Mouse (Mus musculus) layer of hippocampus, adult 9-10 months (tissue): Measurements from ENCODE around the gene Nxpe2.
"Not testable (repeated sequence)": the region's sequence is repeated elsewhere in the genome, so short reads cannot be mapped to it uniquely, and the experiment has no call there.

Experiments
- DNase-seq: peaks from one replicate; pipeline ENCODE4 v3.0.0; 2022; ENCODE audit warnings: low spot score

Nxpe2 gene

DNA sequence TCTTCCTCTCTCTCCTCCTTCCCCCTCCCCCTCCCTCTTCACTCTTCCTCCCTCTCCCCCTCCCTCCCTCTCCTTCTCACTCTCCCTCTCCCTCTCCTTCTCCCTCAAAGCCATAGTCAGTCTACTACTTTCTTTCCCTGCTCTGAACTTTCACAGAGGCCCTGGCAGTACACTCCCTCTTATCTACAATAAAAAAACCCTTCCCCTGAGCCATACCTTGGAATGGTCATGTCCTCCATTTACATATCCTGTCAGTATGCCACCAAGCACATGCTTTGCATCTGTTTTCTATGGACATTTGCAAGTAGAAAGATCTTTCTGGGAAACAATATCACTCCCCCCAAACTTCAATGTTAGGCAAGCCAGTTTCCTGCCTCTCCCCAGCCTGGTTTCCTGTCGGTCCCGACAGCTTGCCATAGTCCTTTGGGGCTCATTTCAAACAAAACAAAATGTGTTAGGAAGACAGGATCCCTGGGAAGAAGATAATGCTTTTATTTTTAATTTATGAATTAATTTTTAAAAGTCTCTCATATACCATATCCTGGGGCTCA lies at the start of gene Nxpe2:
TSS of gene Nxpe2 (minus strand) at position 307 of the 551 bp plus-strand sequence.
- DNase-seq, result no peak

DNA sequence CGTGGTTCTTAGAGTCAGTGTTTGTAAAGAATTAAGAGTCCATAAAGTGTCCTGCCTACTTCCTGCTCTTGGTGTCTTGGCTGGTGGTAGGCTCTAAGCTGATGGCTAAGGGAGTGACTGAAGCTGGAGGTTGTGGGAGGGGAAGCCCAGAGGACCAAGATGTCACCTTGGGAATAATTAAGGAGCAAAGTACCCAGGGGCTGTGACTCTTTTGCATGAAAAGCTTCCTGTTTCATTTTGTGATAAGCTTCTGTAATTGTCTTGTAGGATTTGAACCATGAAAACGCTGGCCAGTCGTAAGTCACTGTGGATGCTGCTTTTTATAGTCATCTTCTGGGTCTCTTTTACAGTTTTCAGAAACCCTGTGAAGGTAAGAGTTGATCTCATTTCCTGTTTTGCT lies 36.7 kb upstream of the Nxpe2 start:
- no peak for DNase-seq

DNA sequence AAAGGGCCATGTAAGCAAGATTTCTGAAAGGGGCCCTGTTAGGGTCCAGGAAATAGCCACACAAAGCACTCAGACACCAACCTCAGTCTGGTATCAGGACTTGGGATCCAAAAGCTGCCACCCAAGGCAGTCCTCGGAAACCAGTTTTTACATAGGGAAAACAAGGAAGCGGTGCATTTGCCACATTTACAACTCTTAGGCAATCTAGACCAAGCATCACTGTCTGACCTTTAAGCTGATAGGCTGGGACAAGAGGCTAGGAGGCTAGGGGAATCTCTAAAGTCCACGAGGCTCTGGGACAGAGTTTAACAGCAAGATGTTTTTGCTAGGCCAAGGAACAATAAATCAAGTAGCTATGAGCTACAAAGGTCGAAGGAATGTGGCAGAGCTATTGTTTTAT lies 35.2 kb upstream of the Nxpe2 start:
- no peak for DNase-seq

DNA sequence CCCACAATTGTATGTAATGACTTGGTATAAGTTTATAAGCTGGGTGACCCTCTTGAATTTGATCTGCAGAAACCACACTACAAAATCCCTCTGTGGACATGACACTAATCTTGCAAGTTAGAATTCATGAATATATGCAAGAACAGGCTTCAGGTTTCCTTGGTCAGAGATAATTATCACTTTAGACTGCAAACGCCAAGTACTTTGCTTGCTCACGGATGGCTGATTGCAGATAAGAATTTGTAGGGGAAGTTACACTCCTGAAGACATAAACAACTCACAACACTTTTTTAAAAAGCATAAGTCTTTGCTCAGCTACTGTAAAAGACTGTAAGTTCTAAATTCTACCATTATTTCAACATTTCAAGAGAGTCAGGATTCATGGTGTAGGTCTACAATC lies 21.1 kb upstream of the Nxpe2 start:
- DNase-seq, result no peak

DNA sequence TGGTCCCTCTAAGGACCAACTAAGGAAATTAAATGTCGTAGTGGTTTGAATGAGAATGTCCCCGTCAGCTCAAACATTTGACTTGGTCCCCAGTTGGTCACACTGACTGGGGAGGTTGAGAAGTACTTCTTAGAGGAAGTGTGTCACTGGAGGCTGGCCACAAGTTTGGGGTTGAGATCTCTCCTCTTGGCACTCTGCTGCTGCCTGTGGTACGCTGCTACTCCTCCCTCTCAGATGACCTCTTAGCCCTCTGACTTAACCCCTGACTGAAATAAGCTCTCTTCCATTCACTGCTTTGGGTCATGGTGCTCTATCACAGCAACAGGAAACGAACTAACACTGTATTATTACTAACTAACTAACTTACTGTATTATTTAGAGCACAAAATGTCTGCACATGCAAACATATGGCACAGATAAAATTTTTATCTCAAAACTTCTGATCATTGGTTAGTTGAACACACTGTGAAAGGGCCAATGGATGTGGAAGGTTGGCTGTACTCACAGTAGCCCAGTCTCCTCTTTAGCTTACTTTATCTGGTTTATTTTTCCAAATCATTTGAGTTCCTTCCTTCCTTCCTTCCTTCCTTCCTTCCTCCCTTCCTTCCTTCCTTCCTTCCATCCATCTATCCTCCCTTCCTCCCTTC lies 20.1 kb upstream of the Nxpe2 start:
- DNase-seq, result no peak

DNA sequence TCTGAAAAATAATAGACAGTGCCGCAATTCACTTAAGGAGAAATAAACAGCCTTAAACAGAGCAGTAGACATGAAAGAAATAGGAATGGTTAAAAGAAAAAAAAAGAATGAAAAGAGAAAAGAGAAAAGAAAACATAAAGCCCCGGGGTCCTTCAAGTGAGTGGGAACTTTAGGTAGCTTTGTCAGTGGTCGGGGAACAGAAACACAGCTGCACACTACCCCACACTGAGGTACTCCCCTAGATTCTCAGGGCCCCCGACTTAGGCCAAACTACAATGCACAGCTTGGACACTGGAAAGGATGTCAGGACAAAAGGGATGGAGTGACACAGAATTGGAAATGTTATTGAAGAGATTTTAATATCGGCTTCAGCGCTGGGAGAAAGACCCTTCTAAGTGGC lies 9.5 kb upstream of the Nxpe2 start:
- DNase-seq, result no peak

DNA sequence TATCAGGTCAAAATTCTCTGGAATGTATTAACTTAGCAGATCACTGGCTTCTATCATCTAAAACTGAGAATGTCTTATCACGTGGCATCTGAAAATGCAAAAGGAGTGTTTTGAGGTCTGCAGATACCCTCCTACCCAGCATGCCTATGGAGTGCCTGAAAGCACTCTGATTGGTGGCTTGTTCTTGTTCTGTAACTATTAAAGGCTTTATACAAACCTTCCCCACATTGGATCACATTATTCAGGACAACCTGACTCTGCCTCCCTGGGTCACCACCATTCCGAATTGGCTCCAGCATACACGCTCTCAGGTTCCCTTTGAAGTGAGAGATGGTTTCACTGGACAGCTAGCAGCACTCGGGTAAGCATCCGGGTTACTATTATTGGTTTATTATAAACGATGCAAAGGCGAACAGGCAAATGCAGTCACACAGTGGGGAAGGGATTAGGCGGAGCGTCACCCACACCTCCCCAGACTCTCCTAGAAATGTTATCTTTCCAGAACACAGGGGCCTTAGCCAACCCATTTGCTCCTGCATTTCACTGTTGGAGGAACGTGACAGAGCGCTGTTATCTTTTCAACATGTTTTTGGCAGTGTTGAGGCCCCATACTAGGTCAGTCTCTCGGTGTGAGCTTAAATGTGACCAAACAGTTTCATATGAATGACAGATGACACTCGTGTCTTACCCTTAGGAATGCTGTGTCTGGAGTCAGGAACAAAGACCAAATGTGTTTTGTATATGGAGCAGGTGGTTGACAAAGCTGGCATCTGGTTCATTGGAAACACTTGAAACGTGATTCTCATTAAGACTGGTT lies 8.8 kb upstream of the Nxpe2 start:
- no peak for DNase-seq

DNA sequence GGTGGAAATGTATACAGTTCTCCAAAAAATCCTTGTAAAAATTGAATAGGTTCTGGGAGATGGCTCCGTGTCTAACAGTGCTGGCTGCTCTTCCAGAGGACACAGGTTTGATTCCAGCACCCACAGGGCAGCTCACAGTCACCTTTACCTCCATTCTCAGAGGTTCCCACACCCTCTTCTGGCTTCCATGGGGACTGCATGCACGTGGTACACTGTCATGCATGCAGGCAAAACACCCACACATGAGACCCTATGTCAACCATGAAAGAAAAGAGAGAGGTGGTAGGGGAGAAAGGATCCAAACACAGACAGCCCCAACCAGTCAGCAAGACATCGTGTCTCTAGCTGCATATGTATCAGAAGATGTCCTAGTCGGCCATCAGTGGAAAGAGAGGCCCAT lies 7.6 kb upstream of the Nxpe2 start:
- no peak for DNase-seq

DNA sequence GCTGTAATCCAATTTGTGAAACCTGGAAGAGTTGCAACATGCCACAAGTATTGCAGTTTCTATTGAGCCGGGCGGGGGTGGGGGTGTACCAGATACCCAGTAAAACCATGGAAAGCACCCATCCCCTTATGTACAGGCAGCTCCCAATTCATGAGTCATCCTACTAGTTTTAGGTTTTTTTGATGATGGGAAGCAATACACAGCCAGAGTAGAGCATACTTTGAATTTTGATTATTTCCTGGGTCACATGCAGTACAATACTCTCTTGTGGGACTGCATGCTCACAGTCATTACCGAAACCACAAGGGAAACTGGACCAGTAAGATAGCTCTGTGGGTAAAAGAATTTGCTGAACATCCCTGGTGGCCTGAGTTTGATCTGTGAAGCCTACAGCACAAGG lies 3.8 kb upstream of the Nxpe2 start:
- no peak for DNase-seq

DNA sequence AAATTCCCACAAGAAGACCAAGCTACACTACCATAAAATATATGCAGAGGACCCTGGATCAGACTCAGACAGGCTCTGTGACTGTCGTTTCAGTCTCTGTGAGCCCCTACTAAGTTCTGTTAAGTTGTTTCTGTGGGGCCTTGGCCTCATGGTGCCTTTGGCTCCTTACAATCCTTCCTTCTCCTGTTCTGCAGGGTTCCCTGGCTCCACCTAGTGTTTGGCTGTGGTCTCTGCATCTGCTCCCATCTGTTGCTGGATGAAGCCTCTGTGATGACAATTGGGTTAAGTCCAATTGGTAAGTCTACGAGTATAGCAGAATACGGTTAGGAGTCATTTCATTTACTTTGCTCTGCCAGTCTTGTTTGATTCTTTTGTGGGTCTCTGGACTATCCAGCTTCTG lies 1.5 kb upstream of the Nxpe2 start:
- peak; percentile 89 for DNase-seq

DNA sequence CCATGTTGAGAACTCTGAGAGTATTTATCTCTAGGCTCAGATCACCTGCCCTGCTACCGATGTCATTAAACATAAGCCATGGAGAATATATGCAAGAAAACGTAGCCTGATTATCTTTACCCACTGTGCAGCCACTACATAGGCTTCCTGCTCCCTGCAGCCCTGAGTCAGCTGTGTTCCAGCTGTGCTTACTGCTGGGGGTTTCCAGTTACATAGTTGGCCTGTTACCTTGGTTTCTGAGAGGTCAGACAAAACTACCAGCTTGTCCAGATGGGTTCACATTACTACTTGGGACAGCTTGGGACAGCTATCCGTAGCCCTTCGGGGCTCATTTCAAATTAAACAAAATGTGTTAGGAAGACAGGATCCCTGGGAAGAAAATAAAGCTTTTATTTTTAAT lies 868 bp upstream of the Nxpe2 start:
- DNase-seq, result no peak

DNA sequence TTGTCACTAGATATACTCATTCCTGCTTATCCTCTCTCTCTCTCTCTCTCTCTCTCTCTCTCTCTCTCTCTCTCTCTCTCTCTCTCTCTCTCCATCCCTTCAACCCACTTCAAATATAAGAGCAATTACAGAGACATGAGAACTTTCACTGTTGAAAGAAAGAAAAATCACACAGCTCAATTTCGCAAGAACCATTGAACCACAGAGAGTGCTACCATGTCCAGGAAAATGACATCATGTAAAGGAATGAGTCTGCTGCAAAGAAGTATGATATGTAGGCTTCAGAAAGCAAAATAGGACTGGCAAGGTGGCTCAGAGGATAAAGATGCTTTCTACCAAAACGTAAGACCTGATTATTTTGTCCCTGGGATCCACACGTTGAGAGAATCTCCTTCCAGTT lies 7.4 kb downstream of the Nxpe2 start:
- no peak for DNase-seq

DNA sequence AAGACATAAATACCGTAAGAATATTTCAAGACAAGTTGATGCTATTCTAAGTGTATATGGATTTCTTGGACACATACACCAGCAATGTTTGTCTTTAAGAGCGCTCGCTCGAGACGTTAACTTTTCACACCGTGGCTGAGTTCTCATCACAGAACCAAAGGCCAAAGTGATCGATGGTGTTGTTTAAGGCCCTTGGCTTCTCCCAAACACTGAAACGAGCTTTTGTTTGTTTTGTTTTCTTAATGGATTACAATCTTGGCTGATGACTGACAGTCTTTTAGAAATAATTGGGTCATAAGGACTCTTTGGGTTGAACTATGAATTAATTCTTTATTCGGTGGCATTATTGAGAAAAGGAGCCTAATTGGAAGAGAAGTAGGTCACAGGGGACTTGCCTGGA lies 7.8 kb downstream of the Nxpe2 start:
- DNase-seq, result no peak

DNA sequence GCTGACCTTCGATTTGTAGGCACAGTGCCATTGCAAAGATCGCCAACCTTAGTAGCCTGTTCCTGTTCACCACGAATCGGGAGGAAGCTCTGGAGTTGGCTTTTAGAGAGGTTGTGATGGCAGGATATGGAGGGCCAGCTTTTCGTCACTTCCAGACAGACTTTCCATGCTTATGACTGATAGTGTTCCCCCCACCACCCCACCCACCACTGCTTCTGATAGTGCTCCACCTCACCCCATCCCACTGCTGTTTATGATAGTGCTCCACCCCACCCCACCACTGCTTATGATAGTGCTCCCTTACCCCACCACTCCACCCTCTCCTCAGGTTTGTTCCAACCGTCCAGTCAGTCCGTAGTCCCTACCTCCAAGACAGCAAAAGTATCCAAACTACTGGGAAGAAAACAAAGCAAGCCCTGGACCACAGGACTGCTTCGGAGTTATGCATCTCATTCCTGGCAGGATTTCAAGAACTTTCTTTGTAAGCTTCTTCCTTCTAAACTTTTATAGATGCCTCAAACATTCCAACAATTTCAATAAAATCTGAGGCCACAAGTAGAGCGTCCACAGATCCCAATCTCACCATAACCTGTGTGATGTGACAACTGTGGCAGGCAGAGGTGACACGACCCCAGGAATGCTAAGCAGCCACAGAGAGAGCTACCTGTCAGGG lies 12.4 kb downstream of the Nxpe2 start:
- DNase-seq, result no peak

DNA sequence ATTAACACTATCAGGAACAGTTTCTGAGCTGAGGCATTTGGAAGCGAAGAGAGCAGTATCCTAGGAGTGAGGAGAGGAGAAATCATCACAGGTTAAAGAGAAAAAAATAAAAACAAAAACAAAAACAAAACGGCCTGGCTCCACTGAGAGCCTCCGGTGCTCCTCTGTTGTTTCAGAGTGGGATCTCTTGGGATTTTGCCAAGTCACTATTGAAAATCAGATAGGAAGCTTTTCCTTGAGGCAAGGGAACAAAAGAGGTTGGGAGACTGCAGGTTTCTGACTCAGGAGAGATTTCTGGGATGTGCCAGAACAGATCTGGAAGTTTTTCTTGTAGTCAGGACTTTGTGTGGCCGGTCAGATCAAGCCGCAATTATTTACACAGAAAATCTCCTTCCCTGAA lies 13.7 kb downstream of the Nxpe2 start:
- DNase-seq, result no peak

DNA sequence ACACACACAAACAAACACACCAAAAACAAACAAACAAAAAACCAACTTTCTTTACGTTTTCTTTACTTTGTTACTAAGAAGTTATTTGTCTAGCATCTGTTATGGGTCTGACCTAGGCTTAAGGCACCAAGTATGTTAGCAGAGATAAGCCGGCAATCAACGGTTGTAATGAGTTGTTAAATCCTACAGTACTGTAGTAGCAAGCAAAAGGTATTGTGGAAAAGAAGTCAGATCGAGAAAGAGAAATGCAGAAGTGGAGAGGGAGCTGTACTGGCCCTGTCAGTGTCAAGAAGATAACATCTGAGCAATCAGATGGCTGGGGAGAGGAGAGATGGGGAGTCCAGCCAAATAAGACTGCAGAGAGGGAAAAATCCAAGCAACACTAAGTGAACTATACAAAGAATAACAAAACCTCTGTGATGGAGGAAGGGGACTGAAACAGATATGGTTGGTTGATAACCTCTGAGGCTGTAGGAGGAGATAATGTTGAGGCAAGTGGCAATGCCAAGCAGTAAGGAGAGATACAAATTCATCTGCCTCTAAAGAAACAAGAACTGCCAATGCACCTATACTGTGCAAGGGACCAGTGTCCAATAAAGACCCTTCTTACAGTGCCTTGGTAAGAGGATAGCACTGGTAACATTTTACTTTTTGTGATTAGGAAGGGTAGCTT lies 14.3 kb downstream of the Nxpe2 start:
- DNase-seq, result no peak

DNA sequence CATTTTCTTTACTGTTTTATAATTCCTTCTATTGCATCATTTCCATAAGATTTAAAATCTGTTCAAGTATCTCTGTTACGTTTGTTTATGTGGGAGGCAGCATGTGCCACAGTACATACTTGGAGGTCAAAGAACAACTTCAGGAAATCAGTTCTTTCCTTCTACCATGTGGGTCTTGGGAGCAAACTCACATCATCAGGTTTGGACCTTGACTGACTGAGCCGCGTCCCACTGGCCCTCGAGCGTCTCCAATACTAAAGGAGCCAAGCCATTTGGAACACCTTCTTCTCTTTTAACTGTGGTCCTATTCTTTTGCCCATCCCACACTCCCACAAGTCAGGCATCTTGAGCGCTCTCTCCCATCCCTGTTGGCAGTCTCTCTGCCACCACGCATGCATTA lies 23.7 kb downstream of the Nxpe2 start:
- DNase-seq, result no peak

DNA sequence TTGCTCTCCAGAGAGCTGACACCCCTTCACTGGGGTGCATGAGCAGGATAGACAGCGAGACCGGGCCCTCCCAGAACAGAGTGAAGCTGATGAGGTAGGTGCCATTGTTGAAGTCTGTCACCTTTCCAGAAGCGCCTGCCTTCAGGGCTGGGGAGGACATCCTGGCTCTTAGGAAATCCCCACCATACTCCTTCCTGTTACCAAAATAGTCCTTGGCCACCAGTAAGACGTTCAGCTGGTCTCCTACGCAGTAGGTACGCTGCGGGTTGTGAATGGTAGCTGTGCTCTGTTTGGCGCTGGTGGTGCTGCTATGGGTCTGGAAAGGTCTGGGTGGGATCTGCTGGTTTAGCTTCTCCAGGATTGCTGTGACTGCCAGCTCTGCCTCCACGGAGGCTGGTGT lies 26.9 kb downstream of the Nxpe2 start:
- no peak for DNase-seq

DNA sequence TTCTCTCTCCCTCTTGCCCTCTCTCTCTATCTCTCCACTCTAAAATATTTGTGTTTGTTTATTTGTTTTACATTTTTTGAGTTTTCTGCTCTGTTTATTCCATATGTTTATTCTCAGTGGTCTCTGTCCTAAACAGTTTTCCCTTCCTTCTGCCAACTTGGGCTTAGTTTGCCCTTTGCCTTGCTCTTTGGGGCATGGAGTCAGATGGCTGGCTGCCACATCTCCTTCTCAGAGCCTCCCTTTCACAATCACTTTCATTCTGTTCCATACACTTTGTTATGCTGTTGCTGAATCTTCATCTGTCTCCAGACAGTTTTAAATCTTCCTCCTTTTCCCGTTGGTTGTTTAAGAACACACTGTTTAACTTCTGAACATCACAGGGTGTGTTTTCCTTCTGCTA lies 37.4 kb downstream of the Nxpe2 start:
- DNase-seq, result no peak

DNA sequence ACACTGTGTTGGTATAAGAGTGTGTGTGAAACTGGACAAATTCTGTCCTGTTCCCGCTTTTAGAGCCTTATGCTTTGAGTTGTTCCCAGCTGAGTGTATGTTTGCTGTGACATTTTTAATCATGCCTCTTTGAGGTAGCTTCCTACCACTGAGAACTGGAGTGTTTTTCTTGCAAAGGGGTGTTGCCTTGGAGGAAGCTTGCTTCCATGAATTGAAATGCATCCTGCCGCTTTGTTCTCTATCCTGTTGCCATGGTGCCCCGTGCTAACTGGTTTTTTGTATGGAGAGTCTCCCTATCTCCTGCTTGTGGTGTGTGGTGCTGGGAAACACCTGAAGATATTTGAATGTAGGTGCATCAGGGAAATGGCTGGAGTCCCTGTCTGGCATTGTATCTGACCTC lies 39.1 kb downstream of the Nxpe2 start:
- peak; percentile 1 for DNase-seq

DNA sequence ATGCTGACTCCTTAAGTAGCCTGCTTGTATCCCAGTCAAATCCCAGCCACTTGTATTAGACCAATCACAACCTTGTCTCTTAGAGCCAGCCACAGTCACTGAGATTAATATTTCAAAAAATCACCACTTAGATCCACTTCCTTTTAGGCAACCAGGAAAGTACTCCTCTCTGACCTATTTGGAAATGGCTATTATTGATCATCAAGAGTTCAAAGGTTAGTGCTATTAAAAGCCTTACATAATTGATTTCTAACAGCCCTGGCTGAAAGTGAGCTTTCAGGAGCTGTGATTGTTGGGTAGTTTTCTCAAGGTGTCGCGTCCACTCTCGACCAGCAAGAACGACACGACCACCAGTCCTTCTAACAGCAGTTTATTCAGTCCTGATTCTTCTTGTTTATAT lies 42.0 kb downstream of the Nxpe2 start:
- no peak for DNase-seq

DNA sequence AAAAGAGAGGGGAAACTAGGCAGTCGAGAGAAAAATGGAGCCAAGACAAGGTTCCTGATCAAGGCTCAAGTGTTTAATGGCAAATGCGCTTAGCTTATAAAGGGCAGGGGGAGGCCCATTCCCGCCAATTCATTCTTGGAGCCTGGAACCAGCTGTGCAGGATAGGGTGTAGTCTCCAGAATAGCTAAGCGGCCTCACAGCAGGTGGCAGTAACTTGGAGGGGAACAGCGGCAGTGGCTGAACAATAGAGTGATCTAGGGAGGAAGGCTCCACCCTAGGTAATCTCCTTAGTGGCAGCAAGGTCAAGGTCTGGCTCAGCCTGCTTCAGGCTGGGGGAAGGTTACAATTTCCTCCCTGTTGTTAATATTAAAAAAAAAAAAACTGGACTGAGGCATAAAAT lies 49.7 kb downstream of the Nxpe2 start:
- DNase-seq, result not testable (repeated sequence)

DNA sequence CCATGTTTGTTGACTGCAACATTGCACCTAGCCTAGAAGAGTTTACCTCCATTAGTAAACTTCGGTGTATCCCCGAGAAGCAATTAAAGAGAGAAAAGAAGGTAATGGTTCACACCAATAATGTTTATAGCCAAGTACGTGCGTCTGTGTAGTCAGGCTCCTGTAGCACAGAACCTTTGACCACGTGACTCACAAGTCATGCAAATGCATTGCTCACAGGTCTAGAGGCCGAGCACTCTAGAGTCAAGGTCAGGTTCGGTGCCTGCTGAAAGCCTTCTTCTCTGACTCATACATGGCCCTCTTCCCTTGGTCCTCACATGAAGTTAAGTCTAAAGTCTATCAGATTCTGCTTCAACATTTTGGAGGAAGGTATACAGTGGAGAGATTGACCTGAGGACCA lies 54.3 kb downstream of the Nxpe2 start:
- no peak for DNase-seq
